Mouse (Mus musculus) hindlimb bud, embryonic 11.5 days (tissue): ENCODE results near the gene Zfp820.
A peak's percentile ranks its signal among the peaks of the same experiment; 100 is the strongest.
"Not testable (repeated sequence)": the region's sequence is repeated elsewhere in the genome, so short reads cannot be mapped to it uniquely, and the experiment has no call there.

Experiments
- DNase-seq: peaks from one replicate; pipeline ENCODE4 v3.0.0-alpha.2; 2012; ENCODE audit warnings: low read depth, low spot score; ENCODE audit errors: extremely low spot score

Gene Zfp820

GRCm38 (mm10) chr17:21845545-21846321 is at the start of gene Zfp820:
Zfp820 (minus strand) TSS chr17:21845772.
- DNase-seq, result peak; percentile 99

DNA sequence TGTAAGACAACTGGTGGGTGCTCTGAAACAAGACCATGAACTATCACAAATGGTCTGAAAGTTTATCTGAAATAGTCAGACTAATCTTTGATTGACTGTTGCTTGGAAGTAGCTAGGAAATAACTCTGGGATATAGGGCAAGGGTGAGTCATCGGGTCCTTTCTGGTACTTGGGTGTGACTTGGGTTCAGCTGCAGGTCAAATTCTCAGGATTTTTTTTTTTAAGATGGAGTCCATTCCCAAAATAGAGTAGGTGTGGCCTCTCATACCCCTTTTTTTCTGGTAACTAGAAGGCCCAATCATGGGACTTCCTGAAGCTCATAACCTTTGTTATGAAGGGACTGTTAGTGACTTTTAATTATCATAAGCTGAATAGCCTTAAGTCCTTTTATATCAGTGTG is 25.7 kb upstream of the Zfp820 start:
- DNase-seq, result no peak

DNA sequence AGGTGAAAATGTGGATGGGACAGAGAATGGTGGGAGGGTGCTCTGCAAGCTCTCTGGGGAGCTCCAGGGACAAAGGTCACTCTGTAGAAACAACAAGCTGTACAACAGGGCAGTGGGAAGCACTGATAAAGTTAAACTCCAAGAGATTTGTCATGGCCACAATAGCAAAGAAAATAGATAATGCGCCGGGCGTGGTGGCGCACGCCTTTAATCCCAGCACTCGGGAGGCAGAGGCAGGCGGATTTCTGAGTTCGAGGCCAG is 680 bp upstream of the Zfp820 start:
- not testable (repeated sequence) for DNase-seq

GRCm38 (mm10) chr17:21838510-21838909 is 7.1 kb downstream of the Zfp820 start:
- no peak for DNase-seq

DNA sequence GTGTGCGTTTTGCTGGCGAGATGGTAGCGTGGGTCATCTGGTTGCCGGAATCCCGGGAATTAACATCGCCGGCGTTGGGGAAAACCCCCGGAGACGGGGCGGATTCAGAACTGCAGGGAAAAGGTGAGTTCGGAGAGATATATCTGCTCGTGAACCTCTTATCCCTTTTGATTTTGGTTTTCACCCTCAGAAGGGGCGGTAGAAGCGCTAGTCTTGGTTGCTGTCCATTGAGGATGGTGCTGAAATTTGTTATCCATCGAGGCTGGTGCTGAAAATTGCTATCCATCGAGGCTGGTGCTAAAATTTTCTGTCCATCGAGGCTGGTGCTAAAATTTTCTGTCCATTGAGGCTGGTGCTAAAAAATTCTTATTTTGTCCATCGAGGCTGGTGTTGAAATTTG is 44.2 kb downstream of the Zfp820 start:
- DNase-seq, result peak; percentile 12

GRCm38 (mm10) chr17:21792256-21792655 is 53.3 kb downstream of the Zfp820 start:
- DNase-seq, result no peak

DNA sequence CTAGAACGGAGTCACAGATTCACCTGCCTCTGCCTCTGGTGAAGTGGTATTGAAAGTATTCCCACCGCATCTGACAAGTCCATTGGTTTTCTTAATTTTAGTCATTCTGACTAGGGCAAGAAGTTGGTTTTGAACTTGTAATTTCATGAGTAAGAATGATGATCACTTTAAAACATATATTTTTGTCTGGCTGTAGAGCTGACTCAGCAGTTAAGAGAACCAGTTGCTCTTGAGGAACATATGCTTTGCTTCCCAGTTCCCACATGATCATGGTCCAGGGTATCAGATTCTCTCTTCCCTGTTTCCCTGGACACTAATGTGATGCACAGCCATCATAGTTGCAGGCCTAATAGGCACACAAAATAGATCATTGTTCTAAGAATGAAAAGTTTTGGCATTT is 75.2 kb downstream of the Zfp820 start:
- DNase-seq, result no peak
